Mouse (Mus musculus): ENCODE data around the gene Pglyrp3. TPM values are rescaled to one million over a fixed set of nuclear protein-coding genes. Genes with fewer than 3 reads are reported as not detected.
A peak's percentile ranks its signal among the peaks of the same experiment; 100 is the strongest.
"Not testable (repeated sequence)": the region's sequence is repeated elsewhere in the genome, so short reads cannot be mapped to it uniquely, and the experiment has no call there.

Gene Pglyrp3
- not detected in 2 replicates for polyA plus RNA-seq (2014; fragmentation: Nextera tagmentation; extraction: Ambion mirVana)

GRCm38 (mm10) chr3:92014283-92014682 lies at the start of gene Pglyrp3:
Pglyrp3 (plus strand) TSS chr3:92014583.
- H3K9me3 ChIP-seq (ENCODE audit: low read depth, low read length) = no peaks in the 10 kb centered on the region
- H3K4me1 ChIP-seq (ENCODE audit: insufficient read depth) = no peaks in the 10 kb centered on the region
- no peak within 1 kb of the TSS for H3K27ac ChIP-seq (ENCODE audit: low read depth)
- ATAC-seq (ENCODE audit: insufficient read depth) (no peak), DNase-seq (no peak)
- no peak for TF ChIP-seq CTCF (IDR thresholded peaks at IDR 0.05; ENCODE audit: low read depth)
- H3K27me3 ChIP-seq (ENCODE audit: insufficient read depth, low read length) = no peaks in the 10 kb centered on the region
- no peak within 1 kb of the TSS for H3K9ac ChIP-seq
- H3K4me3 ChIP-seq (ENCODE audit: low read depth, low read length) = no peak within 1 kb of the TSS
- 76% methylated on average over 1 of the region's 1 CpGs for WGBS
- no peak within 1 kb of the TSS for H3K4me2 ChIP-seq
- H3K36me3 ChIP-seq (ENCODE audit: insufficient read depth) = no peaks in the 10 kb centered on the region

GRCm38 (mm10) chr3:92011001-92011400 lies 3.4 kb upstream of the Pglyrp3 start:
- no peak overlapping the region for H3K4me3 ChIP-seq (ENCODE audit: low read depth, low read length)
- no peak overlapping the region for H3K4me2 ChIP-seq
- no peak overlapping the region for H3K9ac ChIP-seq
- H3K9me3 ChIP-seq (ENCODE audit: low read depth, low read length) = no peaks in the 10 kb centered on the region
- H3K36me3 ChIP-seq (ENCODE audit: insufficient read depth) = no peaks in the 10 kb centered on the region
- TF ChIP-seq CTCF (IDR thresholded peaks at IDR 0.05; ENCODE audit: low read depth) = no peak
- H3K27me3 ChIP-seq (ENCODE audit: insufficient read depth, low read length) = no peaks in the 10 kb centered on the region
- no peaks in the 10 kb centered on the region for H3K4me1 ChIP-seq (ENCODE audit: insufficient read depth)
- no peak for DNase-seq
- ATAC-seq (ENCODE audit: insufficient read depth) = no peak
- H3K27ac ChIP-seq (ENCODE audit: low read depth) = no peak overlapping the region
- 76% methylated on average over 1 of the region's 1 CpGs for WGBS

- ATAC-seq (ENCODE audit: insufficient read depth); H3K9me3 ChIP-seq (ENCODE audit: low read depth, low read length); H3K9ac ChIP-seq; H3K4me2 ChIP-seq; H3K4me3 ChIP-seq (ENCODE audit: low read depth, low read length); H3K36me3 ChIP-seq (ENCODE audit: insufficient read depth); H3K27me3 ChIP-seq (ENCODE audit: insufficient read depth, low read length); H3K4me1 ChIP-seq (ENCODE audit: insufficient read depth); H3K27ac ChIP-seq (ENCODE audit: low read depth): not testable (repeated sequence)
- peak; percentile 16 for DNase-seq
- 60% methylated on average over 24 of the region's 24 CpGs for WGBS
These were observed 10.2 kb downstream of the Pglyrp3 start for GRCm38 (mm10) chr3:92024541-92024940.

DNA sequence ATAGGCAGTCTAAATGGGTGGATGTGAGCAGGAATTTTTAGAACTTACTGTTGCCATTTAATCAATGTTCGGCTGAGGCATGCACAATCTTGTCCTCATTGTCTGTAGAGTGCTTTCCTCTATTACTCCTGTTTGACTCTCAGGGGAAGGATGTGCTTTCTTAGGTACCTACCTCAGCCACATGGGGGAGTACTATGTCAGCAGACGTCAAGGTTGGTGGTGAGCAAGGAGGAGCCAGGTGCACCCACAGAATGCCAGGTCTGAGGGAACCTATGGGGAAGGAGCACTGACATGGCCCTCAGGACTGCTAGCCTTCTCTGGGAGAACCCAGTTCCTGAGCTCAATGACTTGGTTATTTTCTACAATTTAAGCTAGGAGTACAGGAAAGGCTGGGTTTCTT lies 18.8 kb downstream of the Pglyrp3 start:
- 42% methylated on average over 2 of the region's 2 CpGs for WGBS
- no peaks in the 10 kb centered on the region for H3K4me1 ChIP-seq (ENCODE audit: insufficient read depth)
- no peaks in the 10 kb centered on the region for H3K27me3 ChIP-seq (ENCODE audit: insufficient read depth, low read length)
- ATAC-seq (ENCODE audit: insufficient read depth) = no peak
- no peak overlapping the region for H3K4me3 ChIP-seq (ENCODE audit: low read depth, low read length)
- no peak overlapping the region for H3K27ac ChIP-seq (ENCODE audit: low read depth)
- no peak overlapping the region for H3K9ac ChIP-seq
- DNase-seq = no peak
- TF ChIP-seq CTCF (IDR thresholded peaks at IDR 0.05; ENCODE audit: low read depth) = no peak
- H3K36me3 ChIP-seq (ENCODE audit: insufficient read depth) = no peaks in the 10 kb centered on the region
- no peak overlapping the region for H3K4me2 ChIP-seq
- no peaks in the 10 kb centered on the region for H3K9me3 ChIP-seq (ENCODE audit: low read depth, low read length)

DNA sequence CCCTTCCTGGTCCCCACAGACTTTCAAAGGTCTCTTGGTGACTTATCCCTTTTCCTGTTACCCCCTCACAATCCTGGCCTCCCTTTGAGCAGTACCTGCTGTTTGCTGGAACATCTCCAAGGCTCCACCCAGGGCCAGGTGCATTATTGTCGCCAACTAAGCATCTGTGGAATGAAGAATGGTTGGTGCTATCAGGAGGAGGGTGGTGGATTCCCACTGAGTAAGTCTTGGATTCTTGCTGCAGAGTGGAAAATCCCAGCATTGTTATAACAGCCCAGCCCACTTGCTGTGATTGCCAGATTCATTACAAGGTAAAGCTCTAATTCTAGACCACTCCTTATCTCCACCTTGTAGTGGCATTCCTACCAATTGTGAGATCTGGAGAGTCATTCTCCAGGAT lies 19.5 kb downstream of the Pglyrp3 start:
- H3K27me3 ChIP-seq (ENCODE audit: insufficient read depth, low read length) = no peaks in the 10 kb centered on the region
- no peak overlapping the region for H3K4me3 ChIP-seq (ENCODE audit: low read depth, low read length)
- TF ChIP-seq CTCF (IDR thresholded peaks at IDR 0.05; ENCODE audit: low read depth) = no peak
- H3K27ac ChIP-seq (ENCODE audit: low read depth) = no peak overlapping the region
- no peak for ATAC-seq (ENCODE audit: insufficient read depth)
- 46% methylated on average over 1 of the region's 1 CpGs for WGBS
- DNase-seq = no peak
- no peaks in the 10 kb centered on the region for H3K4me1 ChIP-seq (ENCODE audit: insufficient read depth)
- H3K4me2 ChIP-seq = no peak overlapping the region
- no peaks in the 10 kb centered on the region for H3K9me3 ChIP-seq (ENCODE audit: low read depth, low read length)
- no peak overlapping the region for H3K9ac ChIP-seq
- no peaks in the 10 kb centered on the region for H3K36me3 ChIP-seq (ENCODE audit: insufficient read depth)

DNA sequence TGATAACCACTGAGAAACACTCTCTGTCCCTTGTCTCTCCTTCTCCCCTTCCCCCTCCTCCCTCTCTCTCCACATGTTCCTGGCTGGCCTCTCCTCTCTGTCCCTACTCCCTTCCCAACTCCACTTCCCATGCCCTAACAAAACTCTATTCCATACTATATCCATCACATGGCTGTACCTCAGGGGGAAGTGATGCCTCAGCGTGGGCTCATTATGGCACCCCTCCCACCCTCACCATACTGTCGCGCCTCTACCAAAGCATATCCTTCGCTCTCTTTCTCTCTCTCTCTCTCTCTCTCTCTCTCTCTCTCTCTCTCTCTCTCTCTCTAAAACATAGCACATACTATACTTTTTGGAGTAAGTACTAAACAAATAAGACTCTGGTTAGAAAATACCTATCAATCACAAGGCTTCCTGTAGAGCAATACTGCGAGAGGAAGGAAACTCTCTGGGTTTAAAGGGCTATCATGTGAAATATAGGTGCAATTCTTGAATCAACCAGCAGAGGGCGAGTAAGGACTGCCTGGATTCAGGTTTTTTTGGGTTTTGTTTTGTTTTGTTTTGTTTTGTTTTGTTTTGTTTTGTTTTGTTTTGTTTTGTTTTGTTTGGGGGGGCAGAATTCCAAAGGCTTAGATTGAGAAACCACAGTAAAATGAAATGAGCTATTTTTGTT lies 36.1 kb downstream of the Pglyrp3 start:
- Histone ChIP-seq H3K27ac (ENCODE audit: low read depth) (no peak overlapping the region), H3K36me3 (ENCODE audit: insufficient read depth) (no peaks in the 10 kb centered on the region), H3K4me2 (no peak overlapping the region), H3K9me3 (ENCODE audit: low read depth, low read length) (no peaks in the 10 kb centered on the region), H3K4me1 (ENCODE audit: insufficient read depth) (no peaks in the 10 kb centered on the region), H3K9ac (no peak overlapping the region), H3K4me3 (ENCODE audit: low read depth, low read length) (no peak overlapping the region), H3K27me3 (ENCODE audit: insufficient read depth, low read length) (no peaks in the 10 kb centered on the region)
- TF ChIP-seq CTCF (IDR thresholded peaks at IDR 0.05; ENCODE audit: low read depth) = peak; percentile 77
- DNase-seq (peak; percentile 70), ATAC-seq (ENCODE audit: insufficient read depth) (no peak)
- 47% methylated on average over 6 of the region's 6 CpGs for WGBS

- peak; percentile 84 for ATAC-seq (ENCODE audit: insufficient read depth)
- Histone ChIP-seq H3K9me3 (ENCODE audit: low read depth, low read length) (no peaks in the 10 kb centered on the region), H3K4me1 (ENCODE audit: insufficient read depth) (no peaks in the 10 kb centered on the region), H3K4me2 (peak overlapping the region; percentile 97), H3K27ac (ENCODE audit: low read depth) (no peak overlapping the region; the same call in 1 of the 2 replicates), H3K4me3 (ENCODE audit: low read depth, low read length) (peak overlapping the region; percentile 67), H3K9ac (peak overlapping the region; percentile 52), H3K36me3 (ENCODE audit: insufficient read depth) (no peaks in the 10 kb centered on the region), H3K27me3 (ENCODE audit: insufficient read depth, low read length) (peaks cover 24% of the 10 kb centered on the region)
- peak; percentile 78 for DNase-seq
- TF ChIP-seq CTCF (IDR thresholded peaks at IDR 0.05; ENCODE audit: low read depth) = no peak
- under 1% methylated on average over 76 of the region's 82 CpGs for WGBS
These were observed 66.3 kb downstream of the Pglyrp3 start for GRCm38 (mm10) chr3:92080462-92081284.

Small RNAs within 50 kb of the gene (microRNA-seq; reads per million reads assigned to microRNA genes)
- gene Gm23697 (ENCODE audit: borderline number of aligned reads) = not detected
- not detected for gene Gm25145 (ENCODE audit: borderline number of aligned reads)

Other genes with a start within 250 kb of the Pglyrp3 start
- gene Lor, start 68.6 kb downstream of the Pglyrp3 start, polyA plus RNA-seq (2014; fragmentation: Nextera tagmentation; extraction: Ambion mirVana) = 0.14 and 0.30 TPM in 2 replicates
- gene Prr9, start 109.4 kb downstream of the Pglyrp3 start, polyA plus RNA-seq (2014; fragmentation: Nextera tagmentation; extraction: Ambion mirVana) = not detected in 2 replicates
- gene Lelp1, start 128.2 kb downstream of the Pglyrp3 start, polyA plus RNA-seq (2014; fragmentation: Nextera tagmentation; extraction: Ambion mirVana) = not detected in 2 replicates
- not detected in 2 replicates for gene Sprr2a1, start 201.2 kb downstream of the Pglyrp3 start, polyA plus RNA-seq (2014; fragmentation: Nextera tagmentation; extraction: Ambion mirVana)
- gene Sprr2a2, start 201.3 kb downstream of the Pglyrp3 start, polyA plus RNA-seq (2014; fragmentation: Nextera tagmentation; extraction: Ambion mirVana) = 1.0 and 1.3 TPM in 2 replicates